Mouse (Mus musculus): Measurements from ENCODE around the gene Ccr10. TPM values are rescaled to one million over a fixed set of nuclear protein-coding genes. Genes with fewer than 3 reads are reported as not detected.

Gene Ccr10
- polyA plus RNA-seq, 2 experiments = not detected

DNA sequence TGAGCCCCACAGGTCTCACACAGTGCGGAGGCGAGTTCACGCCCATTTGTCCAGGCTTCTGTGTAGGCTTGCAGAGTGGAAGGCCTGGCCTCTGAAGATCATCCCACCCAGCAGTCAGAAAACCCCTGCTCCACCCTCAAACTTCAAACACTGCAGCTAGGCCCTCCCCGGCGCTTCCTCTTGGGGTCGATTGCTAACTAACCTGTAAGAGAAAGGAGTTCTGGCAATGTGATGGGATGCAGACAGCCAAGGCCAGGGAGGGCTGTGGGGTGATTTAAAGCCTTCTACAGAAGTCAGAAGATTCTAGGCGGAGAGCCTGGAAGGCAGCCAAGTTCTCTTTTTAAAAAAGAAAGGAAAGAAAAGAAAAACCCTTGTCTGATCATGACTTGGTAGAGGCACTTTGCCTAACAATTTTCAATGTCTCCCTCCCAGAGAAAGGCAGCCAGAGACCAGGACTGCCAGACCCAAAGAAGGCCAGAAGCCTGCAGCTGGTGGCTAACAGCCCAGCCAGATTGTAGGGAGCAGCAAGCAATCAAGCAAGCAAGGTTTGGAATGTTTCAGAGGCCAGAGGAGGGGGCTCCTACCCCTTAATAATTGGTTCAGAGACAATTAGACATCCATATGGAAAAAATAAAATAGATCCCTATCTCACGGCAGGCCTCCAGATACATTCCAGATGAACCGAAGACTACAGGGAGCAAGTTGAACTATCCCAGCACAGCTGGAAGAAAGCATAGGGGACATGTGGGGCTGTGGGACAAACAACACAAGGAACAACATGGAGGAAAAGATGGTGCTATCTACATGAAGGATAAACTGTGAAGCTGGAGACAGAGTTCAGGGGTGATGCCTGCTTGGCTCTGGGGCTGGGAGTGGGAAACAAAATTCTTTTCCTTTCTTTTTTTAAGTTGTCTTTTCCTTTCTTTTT, 25.8 kb downstream of the Ccr10 start:
- no peaks in the 10 kb centered on the region; a peak in 1 of 4 replicates for H3K4me1 ChIP-seq (replicated peaks; ENCODE audit: control insufficient read depth in 2 of 2, insufficient read depth in 2 of 2, low read length in 1 of 2)
- no peaks in the 10 kb centered on the region for H3K9me3 ChIP-seq (ENCODE audit: control insufficient read depth, low read length)
- H3K27me3 ChIP-seq (ENCODE audit: control insufficient read depth, insufficient read depth, low read length) = no peaks in the 10 kb centered on the region
- no peak overlapping the region for H3K27ac ChIP-seq
- H3K36me3 ChIP-seq (replicated peaks; ENCODE audit: control insufficient read depth, insufficient read depth, low read depth) = no peaks in the 10 kb centered on the region
- ATAC-seq (ENCODE audit: insufficient read depth) (no peak), DNase-seq (ENCODE audit: low read depth in 3 of 3, low spot score in 3 of 3) (no peak)
- H3K4me2 ChIP-seq (ENCODE audit: low read depth) = no peak overlapping the region
- WGBS (ENCODE audit: insufficient replicate concordance) = 48% methylated on average over 9 of the region's 9 CpGs
- H3K9ac ChIP-seq (replicated peaks) = no peak overlapping the region
- no peak overlapping the region for H3K4me3 ChIP-seq (ENCODE audit: insufficient read depth in 1 of 2, low read depth in 2 of 2, low read length in 2 of 2)
- no peak for TF ChIP-seq CTCF (IDR thresholded peaks at IDR 0.05; ENCODE audit: low read depth)
- TF ChIP-seq EP300 (IDR thresholded peaks at IDR 0.05; ENCODE audit: low read depth) = no peak

- H3K36me3 ChIP-seq (replicated peaks; ENCODE audit: control insufficient read depth, insufficient read depth, low read depth) = no peaks in the 10 kb centered on the region
- ATAC-seq (ENCODE audit: insufficient read depth) (no peak), DNase-seq (ENCODE audit: low read depth in 3 of 3, low spot score in 3 of 3) (no peak)
- H3K4me3 ChIP-seq (ENCODE audit: insufficient read depth in 1 of 2, low read depth in 2 of 2, low read length in 2 of 2) = no peak overlapping the region
- peaks cover 0 to 1% of the 10 kb centered on the region in 2 experiments; a peak in 2 of 4 replicates for H3K4me1 ChIP-seq (replicated peaks; ENCODE audit: control insufficient read depth in 2 of 2, insufficient read depth in 2 of 2, low read length in 1 of 2)
- no peak overlapping the region for H3K9ac ChIP-seq (replicated peaks)
- H3K9me3 ChIP-seq (ENCODE audit: control insufficient read depth, low read length) = no peaks in the 10 kb centered on the region
- no peak for TF ChIP-seq EP300 (IDR thresholded peaks at IDR 0.05; ENCODE audit: low read depth)
- no peak for TF ChIP-seq CTCF (IDR thresholded peaks at IDR 0.05; ENCODE audit: low read depth)
- no peak overlapping the region for H3K27ac ChIP-seq
- no peak overlapping the region for H3K4me2 ChIP-seq (ENCODE audit: low read depth)
- H3K27me3 ChIP-seq (ENCODE audit: control insufficient read depth, insufficient read depth, low read length) = peaks cover 2% of the 10 kb centered on the region
- WGBS (ENCODE audit: insufficient replicate concordance) = 64% methylated on average over 10 of the region's 10 CpGs
These were observed 26.5 kb downstream of the Ccr10 start for GRCm38 (mm10) chr11:101148751-101149150.

- 40% methylated on average over 10 of the region's 10 CpGs for WGBS (ENCODE audit: insufficient replicate concordance)
- Histone ChIP-seq H3K27ac (no peak overlapping the region), H3K27me3 (ENCODE audit: control insufficient read depth, insufficient read depth, low read length) (peaks cover 7% of the 10 kb centered on the region), H3K9ac (replicated peaks) (no peak overlapping the region), H3K4me2 (ENCODE audit: low read depth) (no peak overlapping the region), H3K36me3 (replicated peaks; ENCODE audit: control insufficient read depth, insufficient read depth, low read depth) (no peaks in the 10 kb centered on the region), H3K9me3 (ENCODE audit: control insufficient read depth, low read length) (no peaks in the 10 kb centered on the region), H3K4me3 (ENCODE audit: insufficient read depth in 1 of 2, low read depth in 2 of 2, low read length in 2 of 2) (no peak overlapping the region), H3K4me1 (replicated peaks; ENCODE audit: control insufficient read depth in 2 of 2, insufficient read depth in 2 of 2, low read length in 1 of 2) (peaks cover 0 to 1% of the 10 kb centered on the region in 2 experiments; a peak in 2 of 4 replicates)
- ATAC-seq (ENCODE audit: insufficient read depth) = no peak
- no peak for TF ChIP-seq EP300 (IDR thresholded peaks at IDR 0.05; ENCODE audit: low read depth)
- TF ChIP-seq CTCF (IDR thresholded peaks at IDR 0.05; ENCODE audit: low read depth) = no peak
- DNase-seq (ENCODE audit: low read depth in 3 of 3, low spot score in 3 of 3) = no peak
These were observed 28.9 kb downstream of the Ccr10 start for GRCm38 (mm10) chr11:101146377-101146776.

GRCm38 (mm10) chr11:101143338-101144225, 31.7 kb downstream of the Ccr10 start:
- Histone ChIP-seq H3K27ac (no peak overlapping the region), H3K4me2 (ENCODE audit: low read depth) (peak overlapping the region; percentile 49), H3K9ac (replicated peaks) (no peak overlapping the region), H3K4me1 (replicated peaks; ENCODE audit: control insufficient read depth in 2 of 2, insufficient read depth in 2 of 2, low read length in 1 of 2) (peaks cover 0 to 3% of the 10 kb centered on the region in 2 experiments; a peak in 2 of 4 replicates), H3K36me3 (replicated peaks; ENCODE audit: control insufficient read depth, insufficient read depth, low read depth) (no peaks in the 10 kb centered on the region), H3K4me3 (ENCODE audit: insufficient read depth in 1 of 2, low read depth in 2 of 2, low read length in 2 of 2) (peak overlapping the region; percentile 16 to 21; a peak in 2 of 4 replicates), H3K27me3 (ENCODE audit: control insufficient read depth, insufficient read depth, low read length) (peaks cover 18% of the 10 kb centered on the region), H3K9me3 (ENCODE audit: control insufficient read depth, low read length) (no peaks in the 10 kb centered on the region)
- TF ChIP-seq CTCF (IDR thresholded peaks at IDR 0.05; ENCODE audit: low read depth) = no peak
- TF ChIP-seq EP300 (IDR thresholded peaks at IDR 0.05; ENCODE audit: low read depth) = no peak
- 16% methylated on average over 18 of the region's 19 CpGs for WGBS (ENCODE audit: insufficient replicate concordance)
- ATAC-seq (ENCODE audit: insufficient read depth) (no peak), DNase-seq (ENCODE audit: low read depth in 3 of 3, low spot score in 3 of 3) (no peak)

Measured in liver, embryonic 14.5 days (tissue).